Mouse (Mus musculus): ENCODE results near the gene Krt80.
A peak's percentile ranks its signal among the peaks of the same experiment; 100 is the strongest.

DNA sequence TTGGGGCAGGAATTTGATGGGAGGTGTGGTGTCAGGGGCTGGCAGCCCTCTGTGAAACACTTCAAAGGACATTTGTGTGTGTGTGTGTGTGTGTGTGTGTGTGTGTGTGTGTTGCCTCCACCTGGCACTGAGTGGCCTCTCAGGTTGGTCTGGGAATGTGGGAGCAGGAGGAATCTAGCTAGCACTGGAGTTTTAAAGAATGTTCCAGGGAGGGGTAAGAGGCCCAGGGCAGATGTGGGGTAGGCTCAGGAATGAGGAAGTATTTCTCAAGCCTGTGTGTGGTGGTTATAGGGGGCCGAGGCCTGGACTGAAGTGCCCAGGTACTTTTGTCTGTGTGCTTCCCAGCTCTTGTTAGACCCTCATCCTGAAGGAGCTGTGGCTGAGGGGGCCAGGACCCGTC, 40.8 kb upstream of the Krt80 start, which contains the start of gene Krt7:
- TF ChIP-seq CTCF (IDR thresholded peaks at IDR 0.05): no peak
- peak; percentile 98 for TF ChIP-seq EP300 (IDR thresholded peaks at IDR 0.05)

Data from lung, postnatal 0 days (tissue).